Mouse (Mus musculus) lung, postnatal 25 days (tissue): ENCODE measurements around the gene Btbd19.
A peak's percentile ranks its signal among the peaks of the same experiment; 100 is the strongest.

Experiments used
- DNase-seq: peaks from one replicate; pipeline ENCODE4 v3.0.0; 2022; ENCODE audit warnings: low spot score

The Btbd19 gene

DNA sequence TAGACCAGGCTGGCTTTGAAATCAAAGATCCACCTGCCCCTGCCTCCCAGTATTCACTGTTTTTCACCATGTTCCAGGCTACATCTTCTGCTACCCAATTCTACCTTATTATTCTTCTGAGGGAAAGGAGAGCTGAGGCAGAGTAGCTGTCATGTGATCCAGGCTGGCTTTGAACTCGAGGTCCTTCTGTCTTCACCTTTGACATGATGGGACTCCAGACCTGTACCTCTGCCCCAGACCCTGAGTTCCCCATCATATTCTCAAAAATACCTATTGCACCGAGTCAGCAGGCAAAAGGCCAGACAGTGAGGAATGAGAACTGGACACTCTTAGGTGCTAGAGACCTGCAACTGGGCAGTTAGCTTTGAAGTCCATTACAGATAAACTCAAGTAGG is 9.1 kb upstream of the Btbd19 start:
- DNase-seq: no peak

DNA sequence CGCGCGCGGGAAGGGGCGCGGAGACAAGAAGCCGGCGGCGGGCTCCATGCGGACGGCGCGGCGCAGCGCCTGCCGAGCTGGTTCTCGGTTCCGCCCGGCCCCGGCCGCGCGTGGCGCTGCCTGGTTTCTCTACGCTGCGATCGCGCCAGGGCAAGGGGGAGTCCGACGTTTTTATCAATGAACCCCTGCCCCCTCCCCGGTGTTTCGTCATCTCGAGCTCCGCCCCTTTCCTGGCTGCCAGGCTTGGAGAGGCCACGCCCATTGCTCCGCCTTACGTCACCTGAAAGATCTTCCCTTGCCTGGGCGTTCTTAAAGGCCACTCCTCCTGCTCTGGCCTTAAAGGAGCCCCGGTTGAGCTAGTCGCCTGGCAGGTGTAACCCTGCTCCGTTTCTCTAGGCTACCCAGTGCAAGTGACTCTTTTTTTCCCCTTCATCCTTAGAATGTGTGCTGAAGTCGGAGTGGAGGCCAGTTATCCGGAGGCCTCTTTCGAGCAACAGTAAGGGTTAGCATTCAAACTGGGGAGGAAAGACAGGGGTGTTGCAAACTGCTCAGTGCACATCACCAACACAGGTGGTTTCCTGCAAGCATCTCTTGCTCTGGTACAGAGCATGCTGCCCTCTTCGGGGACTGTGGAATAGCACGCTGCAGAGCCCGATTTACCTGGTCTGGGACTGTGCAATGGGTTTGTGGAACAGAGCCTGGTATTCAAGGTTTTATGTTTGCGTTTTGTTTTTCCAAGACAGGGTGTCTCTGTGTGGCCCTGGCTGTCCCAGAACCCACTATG is 8.5 kb upstream of the Btbd19 start, which contains the start of gene Plk3:
Gene Plk3, minus strand, starts transcription at position 147 of the 784 bp plus-strand sequence.
- peak; percentile 97 for DNase-seq

DNA sequence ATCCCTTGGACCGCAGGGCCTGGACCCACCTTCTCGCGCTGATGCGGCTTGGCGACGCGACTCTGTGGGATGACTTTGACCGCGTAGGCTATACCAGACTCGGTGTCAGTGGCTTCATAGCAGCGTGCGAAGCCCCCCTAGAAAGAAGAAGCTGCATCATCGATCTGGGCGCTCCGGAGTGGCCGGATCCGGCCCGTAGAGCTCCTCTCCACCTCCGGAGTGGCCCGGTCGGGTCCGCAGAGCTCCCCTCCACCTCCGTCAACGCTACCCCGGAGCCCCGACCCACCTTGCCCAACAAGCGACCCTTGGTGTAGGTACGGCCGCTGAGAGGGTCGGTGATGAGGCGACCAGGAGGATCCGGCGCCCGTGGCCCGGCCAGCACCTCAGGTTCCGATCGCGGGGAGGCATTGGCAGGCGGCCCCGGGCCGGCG is 7.9 kb upstream of the Btbd19 start:
- DNase-seq: no peak

DNA sequence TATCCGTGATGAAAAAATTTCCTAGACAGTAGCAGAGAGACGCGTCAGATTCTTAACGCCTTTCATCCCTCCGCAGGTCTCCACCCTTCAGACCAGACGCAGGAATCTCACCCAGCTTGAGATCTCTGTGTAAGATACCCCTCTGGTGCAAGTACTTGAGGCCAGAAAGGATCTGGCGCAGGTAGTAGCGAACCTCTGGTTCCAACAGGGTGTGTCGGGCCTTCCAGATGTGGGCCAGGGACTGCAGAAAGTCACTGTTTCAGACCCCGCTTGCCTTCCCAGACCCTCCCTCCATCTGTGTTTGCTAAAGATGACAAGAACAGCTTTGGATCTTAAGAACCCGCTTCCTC is 7.2 kb upstream of the Btbd19 start:
- DNase-seq: no peak

DNA sequence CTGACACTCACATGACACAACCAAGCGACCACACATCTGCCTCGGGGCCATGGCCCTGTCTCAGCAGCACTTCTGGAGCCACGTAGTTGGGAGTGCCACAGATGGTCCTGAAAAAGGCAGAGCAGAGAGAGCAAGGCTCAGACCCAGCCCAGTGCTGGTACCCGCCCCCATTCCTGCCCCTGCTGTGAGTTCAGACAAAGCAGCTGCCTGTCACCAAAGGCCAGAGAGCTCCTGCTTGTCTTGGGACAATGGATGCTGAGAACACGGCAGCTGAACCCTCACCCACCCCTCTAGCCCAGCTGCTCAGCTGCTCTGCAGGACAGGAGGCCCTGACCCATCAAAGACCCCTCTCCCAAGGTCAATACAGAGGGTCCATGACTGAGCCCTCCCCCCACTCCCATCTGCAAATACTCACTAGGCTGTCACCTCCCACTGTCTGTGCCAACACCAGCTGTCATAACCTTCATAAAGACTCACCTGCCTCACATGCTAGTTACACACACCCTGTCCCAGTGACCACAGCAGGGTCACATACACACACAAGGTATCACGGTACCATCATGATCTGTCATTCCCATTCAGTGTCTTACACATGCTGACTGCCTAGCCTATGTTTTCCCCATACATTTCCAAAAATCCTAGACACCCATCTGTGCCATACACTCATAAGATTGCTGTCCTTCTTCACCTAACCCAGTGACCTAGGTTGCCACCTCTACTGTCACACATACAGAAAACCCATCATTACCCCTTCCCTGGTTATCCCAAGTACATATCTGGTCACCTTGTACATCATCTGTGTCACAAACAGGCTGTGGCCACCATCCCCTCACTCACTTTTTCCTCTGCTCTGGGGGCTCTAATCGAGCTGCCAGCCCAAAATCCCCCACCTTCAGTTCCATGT is 6.6 kb upstream of the Btbd19 start:
- DNase-seq: no peak

DNA sequence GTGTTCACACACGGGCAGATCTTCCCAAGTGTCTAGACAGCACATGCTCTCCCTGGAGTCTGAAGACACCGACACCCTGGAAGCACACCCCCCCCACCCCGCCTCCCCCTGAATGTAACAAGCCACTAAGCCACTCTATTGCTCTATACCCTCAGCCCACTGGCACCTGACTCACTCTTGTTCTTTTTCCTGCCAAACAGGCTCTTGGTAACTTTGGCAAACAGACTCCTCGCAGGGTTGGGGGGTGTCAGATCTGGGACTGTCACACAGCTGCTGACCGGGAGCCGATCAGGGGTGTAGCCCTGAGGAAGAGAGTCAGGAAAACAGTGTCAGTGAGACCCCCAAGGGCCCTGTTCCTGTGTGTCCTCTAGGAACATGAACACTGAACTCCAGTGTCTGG is 5.7 kb upstream of the Btbd19 start:
- DNase-seq: no peak

DNA sequence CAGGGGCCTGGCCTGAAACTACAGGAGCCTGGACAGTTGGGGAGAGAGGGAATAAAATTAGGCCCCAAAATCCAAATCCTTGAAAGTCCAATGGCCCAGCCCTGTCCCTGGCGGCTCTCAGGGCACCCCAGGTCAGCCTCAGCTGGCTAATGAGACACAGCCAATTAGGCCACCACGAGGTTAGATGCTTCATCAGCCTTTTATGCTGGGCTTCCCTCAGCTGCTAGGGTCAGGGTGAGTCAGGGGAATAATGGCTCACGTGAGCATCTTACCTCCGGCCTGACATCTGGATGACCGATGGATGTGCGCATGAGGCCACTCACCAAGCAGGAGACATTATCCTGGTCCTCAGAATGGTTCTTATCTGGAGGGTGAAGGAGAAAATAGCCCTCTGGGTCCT is 5.3 kb upstream of the Btbd19 start:
- no peak for DNase-seq

DNA sequence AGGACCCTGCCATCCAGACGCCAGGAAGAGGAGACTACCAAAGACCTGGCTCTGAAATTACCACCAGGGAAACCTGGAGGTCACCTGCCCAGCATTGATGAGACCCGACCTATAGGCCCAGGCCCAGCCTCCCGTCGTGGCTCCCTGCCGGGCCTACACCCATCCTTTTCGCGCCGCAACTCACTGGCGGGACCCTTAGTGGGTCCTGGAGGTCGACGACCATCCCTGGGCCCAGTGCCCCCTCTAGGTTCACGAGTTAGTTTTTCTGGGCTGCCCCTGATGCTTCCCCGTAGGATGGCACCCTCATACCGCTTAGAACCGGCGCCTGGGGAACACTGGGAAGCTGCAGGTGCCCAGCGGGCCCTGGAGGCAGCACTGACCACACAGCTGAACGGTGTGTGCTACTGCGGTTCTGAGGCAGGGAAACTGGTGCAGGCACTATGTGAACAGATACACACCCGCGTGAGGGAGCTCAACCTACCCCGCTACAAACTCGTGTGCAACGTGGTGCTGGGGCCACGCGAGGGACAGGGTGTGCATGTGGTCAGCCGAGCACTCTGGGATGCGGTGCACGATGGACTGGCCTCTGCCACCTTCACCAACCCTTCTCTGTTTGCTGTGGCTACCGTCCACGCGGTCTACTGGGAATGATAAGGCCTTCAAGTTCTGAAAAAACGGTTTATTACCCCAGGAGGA is 2.6 kb upstream of the Btbd19 start:
- no peak for DNase-seq

DNA sequence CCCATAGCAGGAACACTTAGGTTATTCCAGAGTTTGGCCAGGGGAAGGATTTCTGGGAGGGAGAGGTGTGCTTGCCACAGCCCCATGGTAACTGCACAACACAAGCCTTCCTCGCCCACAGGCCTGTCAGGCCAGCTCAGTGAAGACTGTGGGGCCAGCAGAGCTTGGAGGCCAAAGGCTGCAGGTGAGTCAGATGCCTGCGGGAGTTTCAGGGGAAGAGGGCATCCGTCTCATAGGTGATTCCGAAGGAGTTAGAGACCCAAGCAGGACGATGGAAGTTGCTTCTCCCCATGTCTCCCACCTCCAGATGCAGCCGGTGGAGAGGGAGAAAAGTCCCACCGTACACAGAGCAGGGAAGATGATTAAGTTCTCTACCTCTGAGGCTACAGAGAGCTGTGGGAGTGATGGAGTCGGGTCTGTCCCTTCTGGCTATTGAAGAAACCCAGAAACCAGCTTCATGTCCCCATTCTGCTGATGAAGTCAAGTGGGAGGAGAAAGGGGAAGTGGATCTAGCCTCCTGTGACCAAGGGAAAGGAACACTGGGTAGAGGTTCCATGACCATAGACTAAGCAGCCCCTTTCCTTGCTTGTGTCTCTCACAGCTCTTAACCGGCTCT is 1.3 kb upstream of the Btbd19 start, which contains the start of gene Tctex1d4:
Gene Tctex1d4, plus strand, starts transcription at position 120 of the 616 bp plus-strand sequence.
- DNase-seq: no peak

DNA sequence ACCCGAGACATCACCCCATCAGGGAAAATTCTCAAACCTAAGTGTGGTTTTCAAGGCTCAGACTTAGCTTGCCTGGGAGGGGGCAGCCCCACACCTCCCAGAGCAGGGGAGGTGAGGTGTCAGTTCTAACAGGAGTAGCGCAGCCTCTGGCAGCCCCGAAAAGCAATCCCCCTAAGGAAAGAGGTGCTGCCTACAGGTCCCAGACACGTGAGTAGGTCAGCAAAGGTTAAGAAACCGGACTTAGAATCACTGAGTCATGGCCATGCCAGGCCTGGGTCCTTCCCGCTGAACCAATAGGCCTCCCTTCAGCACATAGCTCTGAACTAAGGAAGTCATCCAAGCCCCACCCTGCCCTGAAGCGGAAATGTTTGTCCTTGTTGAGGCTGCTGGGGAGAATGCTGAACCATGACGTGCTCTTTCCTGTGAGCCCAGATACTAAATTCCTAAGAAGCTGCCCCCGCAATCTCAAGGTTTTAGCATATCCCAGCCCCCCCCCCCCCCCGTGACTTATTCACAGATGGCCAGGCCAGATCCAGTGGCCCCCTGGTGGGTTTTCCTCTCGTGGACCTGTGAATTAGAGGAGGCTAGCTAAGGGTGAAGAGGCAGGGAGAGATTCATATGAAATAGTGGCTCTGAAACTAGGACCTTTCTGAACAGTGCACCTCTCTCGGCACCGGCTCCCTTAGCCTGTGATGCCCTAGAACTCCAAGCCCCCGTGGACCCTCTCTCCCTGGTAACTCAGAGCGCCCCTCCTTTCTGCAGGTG is 567 bp upstream of the Btbd19 start:
- DNase-seq: peak; percentile 94

DNA sequence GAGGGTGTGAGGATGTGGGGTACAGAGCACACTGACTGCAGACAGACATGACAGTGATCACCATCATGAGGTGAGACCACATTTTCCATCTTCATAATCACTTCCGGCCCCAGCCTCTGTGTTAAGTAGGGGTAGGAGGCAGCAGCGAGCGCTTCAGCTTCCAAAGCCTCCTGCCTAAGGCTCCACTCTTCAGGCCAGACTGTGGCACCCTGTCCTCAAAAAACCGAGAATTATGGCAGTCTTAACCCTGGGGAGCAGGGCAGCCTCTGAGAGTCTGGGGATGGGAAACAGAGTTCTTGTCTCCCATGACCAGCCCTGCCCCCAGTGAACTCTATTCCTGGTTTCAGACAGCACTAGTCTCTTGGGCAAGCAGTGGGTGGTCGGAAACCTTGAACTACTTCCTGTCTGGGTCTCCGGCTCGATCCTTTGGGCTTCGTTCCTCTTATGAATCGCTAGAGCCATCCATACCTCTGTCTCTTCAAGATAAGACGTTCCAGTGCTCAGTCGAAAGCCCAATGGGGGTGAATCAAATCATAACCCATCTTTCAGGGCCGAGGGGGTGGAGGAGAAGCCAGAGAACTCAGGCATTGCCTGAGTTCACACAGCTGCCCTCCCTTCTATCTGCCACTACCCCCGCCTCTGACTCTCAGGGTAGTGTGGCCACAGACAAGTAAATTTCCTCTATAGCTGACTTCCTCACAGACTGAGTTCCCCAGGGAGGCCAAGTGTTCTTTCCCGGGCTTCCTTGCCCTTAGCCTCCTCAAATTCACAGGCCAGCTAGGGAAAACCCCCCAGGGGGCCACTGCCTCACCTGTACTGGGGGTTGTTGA is 792 bp downstream of the Btbd19 start:
- peak; percentile 67 for DNase-seq

DNA sequence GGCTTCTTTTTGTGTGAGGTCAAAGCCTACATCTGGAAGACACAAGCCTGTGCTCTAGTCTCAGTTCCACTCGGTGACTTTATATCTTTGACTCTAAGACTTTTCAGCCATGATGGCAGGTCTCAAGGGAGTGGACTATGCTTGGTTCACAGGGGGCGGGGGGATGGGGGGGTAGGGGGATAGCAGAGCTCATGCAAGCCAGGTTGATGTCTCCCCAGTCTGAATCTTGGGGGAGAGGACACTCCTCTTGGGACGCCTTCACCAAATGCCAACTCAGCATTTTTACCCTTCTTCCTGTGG is 1.4 kb downstream of the Btbd19 start:
- no peak for DNase-seq

DNA sequence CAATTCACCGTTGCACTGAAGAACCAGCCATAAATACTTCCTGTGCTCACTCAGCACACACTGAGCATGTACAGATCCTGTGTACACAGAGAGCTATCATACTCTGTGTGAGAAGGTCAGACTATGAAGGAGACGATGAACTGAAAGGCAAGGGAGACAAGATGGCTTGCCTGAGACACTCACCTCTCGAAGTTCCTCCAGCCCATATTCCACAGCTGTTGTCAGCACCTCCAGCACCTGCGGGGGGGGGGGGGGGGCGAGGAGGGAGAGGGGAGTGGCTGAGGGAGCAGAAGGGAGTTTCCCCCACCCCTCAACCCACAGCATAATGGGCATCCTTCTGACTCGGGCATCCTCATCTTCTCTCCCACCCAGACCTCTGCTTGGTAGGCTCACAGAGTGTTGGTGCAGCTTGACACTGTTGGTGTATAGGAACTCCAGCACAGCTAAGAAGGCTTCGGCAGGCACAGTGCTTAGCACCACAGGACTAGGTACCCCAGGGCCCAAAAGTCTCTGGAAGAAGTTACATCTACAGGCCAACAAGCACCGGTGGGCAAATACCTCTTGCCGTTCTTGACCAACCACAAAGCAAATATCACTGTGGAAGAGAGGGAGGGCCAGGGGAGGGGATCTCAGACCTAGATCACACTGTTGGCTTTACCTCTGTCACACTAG is 1.8 kb downstream of the Btbd19 start:
- DNase-seq: no peak

DNA sequence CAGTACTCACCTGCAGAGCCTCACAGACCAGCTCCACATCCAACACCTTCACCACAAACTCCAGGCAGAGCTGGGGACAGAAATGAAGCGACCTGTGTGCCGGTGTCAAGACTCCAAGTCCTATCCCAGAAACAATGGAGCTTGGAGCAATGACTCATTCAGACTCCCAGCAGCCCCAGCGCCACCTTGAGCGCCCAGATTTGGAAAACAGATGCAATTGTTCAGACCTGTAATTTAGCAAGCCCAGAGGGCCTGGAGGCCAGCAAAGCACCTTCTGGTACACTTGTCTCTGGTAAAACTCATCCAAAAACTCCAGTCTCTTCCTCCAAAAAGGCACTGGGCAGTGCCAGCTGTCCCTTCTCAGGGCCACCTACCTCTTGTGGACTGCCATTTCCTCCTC is 3.3 kb downstream of the Btbd19 start:
- DNase-seq: no peak

DNA sequence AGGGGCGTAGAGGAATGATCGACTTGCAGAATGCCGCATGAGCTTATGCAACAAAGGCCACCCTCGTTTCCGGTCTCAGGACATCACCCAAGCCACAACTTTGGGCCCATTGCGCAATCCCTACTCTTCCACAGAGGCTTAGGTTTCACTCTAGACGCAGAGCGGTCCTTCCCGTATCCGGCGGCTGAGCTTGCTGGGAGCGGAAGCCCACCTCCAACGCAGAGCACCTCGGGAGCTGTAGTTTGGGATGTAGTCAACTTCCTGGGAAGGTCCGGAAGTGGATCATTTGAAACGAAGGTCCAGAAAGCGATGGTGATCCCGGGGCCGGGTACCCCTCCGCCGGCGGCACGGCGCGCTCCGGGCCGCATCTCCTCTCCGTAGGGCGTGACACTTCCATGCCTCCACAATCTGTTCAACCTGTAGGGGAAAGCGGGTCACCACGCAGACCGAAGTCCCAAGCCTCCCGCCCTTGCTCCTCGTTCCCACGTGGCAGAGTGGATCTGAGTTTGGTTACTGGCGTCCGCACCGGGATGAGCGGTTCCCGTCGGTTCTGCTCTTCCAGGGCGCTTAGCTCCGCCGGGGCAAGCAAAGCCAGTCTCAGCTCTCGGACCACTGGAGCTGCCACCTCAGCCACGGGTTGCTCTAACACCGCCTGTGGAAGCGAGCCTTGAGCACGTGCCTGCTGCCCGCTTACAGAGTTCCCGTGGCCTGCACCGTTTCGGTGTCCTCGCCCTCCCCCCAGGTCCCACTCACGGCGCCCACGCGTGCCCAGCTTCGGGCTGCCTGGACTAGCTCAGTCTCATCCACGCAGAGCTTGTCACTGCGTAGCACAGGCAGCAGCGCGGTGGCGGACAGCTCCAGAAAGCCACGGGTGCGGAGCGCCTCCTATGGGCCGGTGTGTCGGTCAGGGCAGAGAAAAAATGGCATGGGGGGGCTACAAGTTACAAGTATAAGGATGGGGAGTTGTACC is 4.8 kb downstream of the Btbd19 start:
- peak; percentile 98 for DNase-seq

DNA sequence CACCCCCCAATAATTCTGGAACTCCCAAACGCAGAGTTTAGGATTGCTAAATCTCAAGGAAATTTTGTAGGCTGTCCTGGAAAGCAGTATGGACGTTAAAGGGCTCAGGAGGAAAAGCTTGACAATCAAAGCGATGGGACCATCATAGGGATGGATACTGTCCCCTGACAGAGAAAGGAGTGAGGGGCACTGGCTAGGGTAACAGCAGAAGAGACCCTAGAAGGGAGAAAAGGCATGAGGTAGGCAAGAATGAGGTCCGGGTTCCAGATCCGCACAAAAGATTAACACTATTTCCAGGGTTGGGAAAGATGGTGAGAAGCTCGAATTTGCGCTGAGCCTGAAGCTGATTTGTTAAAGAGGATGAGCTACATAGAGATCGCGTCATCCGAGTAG is 5.5 kb downstream of the Btbd19 start:
- no peak for DNase-seq

DNA sequence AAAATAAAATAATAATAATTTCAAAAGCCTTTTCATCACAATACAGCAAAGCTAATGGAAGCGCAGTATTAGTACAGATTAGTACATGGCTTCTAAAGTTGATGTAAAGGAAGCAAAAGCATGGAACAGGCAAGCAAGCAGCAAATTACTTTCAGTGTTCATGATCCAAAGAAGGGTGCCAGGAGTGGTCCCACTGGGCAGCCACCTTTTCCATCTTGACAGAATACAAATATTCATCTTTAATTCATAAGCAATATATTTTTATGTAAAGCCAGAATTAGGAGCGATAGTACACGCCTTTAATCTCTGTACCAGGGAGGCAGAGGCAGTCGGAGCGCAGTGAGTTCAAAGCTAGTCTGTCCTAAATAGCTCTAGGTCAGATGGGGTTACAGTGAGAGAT is 5.9 kb downstream of the Btbd19 start:
- no peak for DNase-seq

DNA sequence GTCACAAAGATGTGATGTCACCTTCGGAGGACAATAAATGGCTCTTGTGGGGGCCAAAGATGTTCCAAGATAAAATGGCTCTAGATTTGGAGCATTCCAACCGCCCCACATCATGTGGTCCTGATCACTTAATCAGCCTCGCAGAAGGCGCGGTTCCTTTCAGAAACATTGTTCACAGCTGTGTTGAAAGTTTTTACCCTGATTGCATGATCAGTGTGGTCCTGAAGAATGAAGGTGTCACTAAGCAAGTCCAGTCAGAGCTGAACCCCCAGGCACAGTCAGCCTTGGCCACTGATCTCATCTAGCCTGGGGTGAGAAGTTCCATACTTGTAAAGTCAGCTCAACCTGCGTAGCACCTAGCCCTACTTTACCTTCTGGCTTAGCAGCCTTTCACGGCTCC is 7.6 kb downstream of the Btbd19 start:
- DNase-seq: no peak

DNA sequence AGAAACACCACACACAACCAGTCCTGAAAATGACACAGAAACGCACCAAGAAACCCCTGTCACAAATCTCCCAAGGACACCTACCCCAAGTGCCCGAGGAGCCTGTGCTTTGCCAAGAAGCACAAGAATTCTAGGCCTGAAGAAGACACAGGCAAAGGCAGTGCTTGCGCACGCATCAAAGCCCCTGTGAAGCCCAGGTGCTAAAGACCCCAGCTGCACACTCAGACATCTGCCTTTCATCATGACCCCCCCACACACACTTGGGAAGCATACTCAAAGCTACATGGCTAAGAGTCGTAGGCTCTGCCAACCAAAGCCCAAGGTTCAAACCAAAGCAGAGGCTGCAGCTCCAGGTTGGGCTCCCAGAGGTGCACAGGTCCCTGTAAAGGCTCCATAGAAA is 9.9 kb downstream of the Btbd19 start:
- DNase-seq: no peak
